Mouse (Mus musculus): ENCODE data around the gene Fam206a. TPM values are rescaled to one million over a fixed set of nuclear protein-coding genes. Genes with fewer than 3 reads are reported as not detected.

The Fam206a gene
- polyA plus RNA-seq (2015; fragmentation: Nextera tagmentation; extraction: Ambion mirVana): 16.8 and 19.0 TPM in 2 replicates

DNA sequence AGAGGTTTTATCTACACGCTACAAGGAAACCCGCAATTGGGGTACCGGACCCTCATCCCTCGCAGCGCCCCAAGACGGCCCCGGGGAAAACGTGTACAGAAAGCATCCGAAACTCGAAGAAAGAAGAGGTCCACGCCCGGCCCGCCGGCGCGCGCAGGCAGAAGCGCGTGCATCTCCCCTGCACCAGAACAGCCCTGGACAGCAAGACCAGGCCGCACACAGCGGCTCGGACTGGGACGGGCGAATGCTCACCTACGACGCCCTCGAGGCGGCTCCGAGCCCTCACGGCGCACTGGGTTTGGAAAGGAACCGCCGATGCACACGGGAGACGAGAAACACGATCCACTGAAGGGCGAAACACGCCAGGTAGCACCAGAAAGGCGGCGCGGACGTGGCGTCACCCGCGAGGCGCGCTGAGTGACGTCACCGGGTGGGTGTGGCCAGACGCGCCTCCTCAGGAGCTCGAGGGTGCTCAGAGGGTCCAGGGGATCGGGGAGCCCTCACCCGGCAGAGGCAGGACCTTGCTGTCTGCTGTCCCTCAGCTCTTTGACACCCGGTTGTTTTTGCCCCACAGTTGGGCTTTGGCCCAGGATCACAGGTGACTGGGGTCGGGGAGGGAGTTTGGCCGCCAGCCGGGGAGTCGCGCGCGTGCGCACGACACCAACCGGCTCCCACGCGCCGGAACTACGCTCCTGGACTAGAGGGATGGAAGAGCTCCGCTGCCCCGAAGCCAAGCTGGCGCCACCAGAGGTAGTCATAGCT lies at the start of gene Fam206a, which contains the start of gene Elp1:
Fam206a (plus strand) TSS at position 439 of the 762 bp plus-strand sequence.
Elp1 (minus strand) TSS at position 425 of the 762 bp plus-strand sequence.
- ATAC-seq: peak; percentile 97
- Histone ChIP-seq H3K27me3 (no peaks in the 10 kb centered on the region), H3K9ac (replicated peaks) (peak within 1 kb of the TSS; percentile 91), H3K4me3 (replicated peaks) (peak within 1 kb of the TSS; percentile 91), H3K27ac (peak within 1 kb of the TSS; percentile 82), H3K4me2 (replicated peaks) (peak within 1 kb of the TSS; percentile 68), H3K9me3 (no peaks in the 10 kb centered on the region), H3K36me3 (peaks cover 42% of the 10 kb centered on the region), H3K4me1 (replicated peaks) (peaks cover 27% of the 10 kb centered on the region)
- under 1% methylated on average over 72 of the region's 72 CpGs for WGBS

DNA sequence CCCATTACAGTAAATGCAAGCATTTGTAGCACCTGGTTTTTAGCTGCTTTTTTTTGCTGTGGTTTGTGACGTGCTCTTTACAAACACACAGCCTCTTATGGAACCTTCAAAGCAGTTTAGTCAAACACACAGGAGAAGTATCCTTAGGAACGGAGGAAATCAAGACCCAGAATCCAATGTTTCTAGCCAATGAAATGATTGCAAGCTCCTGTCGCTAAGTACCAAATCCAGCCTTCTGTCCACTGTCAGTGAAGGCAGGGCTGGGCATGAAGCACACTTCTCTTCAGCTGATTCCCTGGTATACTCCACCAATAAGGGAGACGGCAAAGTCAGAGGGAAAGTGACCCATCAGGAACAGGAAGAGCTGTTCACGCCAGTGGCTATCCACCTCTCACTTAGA lies 46.1 kb upstream of the Fam206a start:
- no peaks in the 10 kb centered on the region for H3K27me3 ChIP-seq
- peaks cover 91% of the 10 kb centered on the region for H3K36me3 ChIP-seq
- H3K4me3 ChIP-seq (replicated peaks): no peak overlapping the region
- no peaks in the 10 kb centered on the region for H3K9me3 ChIP-seq
- H3K4me2 ChIP-seq (replicated peaks): no peak overlapping the region
- H3K27ac ChIP-seq: no peak overlapping the region
- ATAC-seq: no peak
- no peak overlapping the region for H3K9ac ChIP-seq (replicated peaks)
- H3K4me1 ChIP-seq (replicated peaks): no peaks in the 10 kb centered on the region
- WGBS: 94% methylated on average over 5 of the region's 5 CpGs

- H3K4me3 ChIP-seq (replicated peaks): no peak overlapping the region
- H3K9me3 ChIP-seq: no peaks in the 10 kb centered on the region
- H3K36me3 ChIP-seq: peaks cover 90% of the 10 kb centered on the region
- 94% methylated on average over 10 of the region's 10 CpGs for WGBS
- no peaks in the 10 kb centered on the region for H3K4me1 ChIP-seq (replicated peaks)
- no peaks in the 10 kb centered on the region for H3K27me3 ChIP-seq
- no peak overlapping the region for H3K4me2 ChIP-seq (replicated peaks)
- no peak for ATAC-seq
- H3K27ac ChIP-seq: no peak overlapping the region
- no peak overlapping the region for H3K9ac ChIP-seq (replicated peaks)
These were observed 45.1 kb upstream of the Fam206a start for GRCm38 (mm10) chr4:56756966-56757600.

GRCm38 (mm10) chr4:56757693-56758092 lies 44.5 kb upstream of the Fam206a start:
- Histone ChIP-seq H3K27ac (no peak overlapping the region), H3K9me3 (no peaks in the 10 kb centered on the region), H3K4me2 (replicated peaks) (no peak overlapping the region), H3K36me3 (peaks cover 95% of the 10 kb centered on the region), H3K4me3 (replicated peaks) (no peak overlapping the region), H3K4me1 (replicated peaks) (no peaks in the 10 kb centered on the region), H3K9ac (replicated peaks) (no peak overlapping the region), H3K27me3 (no peaks in the 10 kb centered on the region)
- 93% methylated on average over 1 of the region's 1 CpGs for WGBS
- ATAC-seq: no peak

DNA sequence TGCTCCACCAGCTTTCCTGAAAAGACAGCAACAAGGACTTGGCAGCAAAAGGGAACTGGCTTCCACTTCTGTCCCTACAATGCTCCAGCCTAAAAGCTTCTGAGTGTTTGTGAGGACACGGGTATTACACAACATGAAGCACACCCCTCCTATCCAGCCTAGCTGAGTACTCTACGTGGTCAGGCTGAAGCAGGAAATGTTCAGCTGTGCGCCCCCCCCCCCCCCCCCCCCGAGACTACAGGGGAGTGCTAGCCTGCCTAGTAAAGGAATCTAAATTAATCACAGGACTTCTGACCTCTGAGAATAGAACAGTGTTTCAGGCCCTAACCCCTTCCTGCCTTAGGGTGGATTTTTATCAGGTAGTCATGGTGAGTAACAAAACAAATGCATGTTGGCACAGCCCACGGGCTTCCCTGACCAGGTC lies 34.3 kb upstream of the Fam206a start:
- H3K36me3 ChIP-seq: peaks cover 89% of the 10 kb centered on the region
- no peak overlapping the region for H3K9ac ChIP-seq (replicated peaks)
- ATAC-seq: no peak
- H3K4me2 ChIP-seq (replicated peaks): no peak overlapping the region
- H3K4me3 ChIP-seq (replicated peaks): no peak overlapping the region
- no peaks in the 10 kb centered on the region for H3K27me3 ChIP-seq
- no peaks in the 10 kb centered on the region for H3K9me3 ChIP-seq
- no peak overlapping the region for H3K27ac ChIP-seq
- H3K4me1 ChIP-seq (replicated peaks): no peaks in the 10 kb centered on the region
- 84% methylated on average over 5 of the region's 5 CpGs for WGBS

DNA sequence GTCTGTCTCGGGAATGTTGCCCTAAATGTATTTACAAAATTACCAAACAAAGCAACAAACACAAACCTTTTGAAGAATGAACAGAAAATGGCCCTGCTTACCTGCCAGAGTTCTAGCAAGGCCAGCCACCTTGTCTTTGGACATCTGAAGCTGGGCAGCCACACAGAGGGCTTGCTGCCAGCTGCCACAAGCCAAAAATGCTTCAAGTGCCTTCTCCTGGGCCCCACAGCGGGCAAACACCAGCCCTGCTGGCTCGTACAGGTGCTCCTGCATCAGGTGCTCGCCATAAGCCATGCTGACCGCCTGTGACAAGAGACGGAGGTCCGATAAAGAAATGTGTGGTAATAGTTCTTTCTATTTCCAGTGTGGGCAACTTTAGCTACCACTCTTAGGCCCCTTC lies 33.2 kb upstream of the Fam206a start:
- Histone ChIP-seq H3K27me3 (no peaks in the 10 kb centered on the region), H3K4me1 (replicated peaks) (no peaks in the 10 kb centered on the region), H3K4me3 (replicated peaks) (no peak overlapping the region), H3K27ac (no peak overlapping the region), H3K4me2 (replicated peaks) (no peak overlapping the region), H3K9me3 (no peaks in the 10 kb centered on the region), H3K36me3 (peaks cover 93% of the 10 kb centered on the region), H3K9ac (replicated peaks) (no peak overlapping the region)
- 98% methylated on average over 7 of the region's 7 CpGs for WGBS
- ATAC-seq: no peak

- ATAC-seq: no peak
- H3K27me3 ChIP-seq: no peaks in the 10 kb centered on the region
- H3K4me3 ChIP-seq (replicated peaks): no peak overlapping the region
- 84% methylated on average over 1 of the region's 1 CpGs for WGBS
- H3K36me3 ChIP-seq: peaks cover 90% of the 10 kb centered on the region
- H3K4me2 ChIP-seq (replicated peaks): no peak overlapping the region
- H3K9me3 ChIP-seq: no peaks in the 10 kb centered on the region
- no peak overlapping the region for H3K9ac ChIP-seq (replicated peaks)
- H3K27ac ChIP-seq: no peak overlapping the region
- H3K4me1 ChIP-seq (replicated peaks): no peaks in the 10 kb centered on the region
These were observed 31.1 kb upstream of the Fam206a start for GRCm38 (mm10) chr4:56771065-56771464.

GRCm38 (mm10) chr4:56791373-56791772 lies 10.8 kb upstream of the Fam206a start:
- Histone ChIP-seq H3K4me2 (replicated peaks) (no peak overlapping the region), H3K27ac (no peak overlapping the region), H3K4me3 (replicated peaks) (no peak overlapping the region), H3K36me3 (peaks cover 90% of the 10 kb centered on the region), H3K9ac (replicated peaks) (no peak overlapping the region), H3K9me3 (no peaks in the 10 kb centered on the region), H3K27me3 (no peaks in the 10 kb centered on the region), H3K4me1 (replicated peaks) (no peaks in the 10 kb centered on the region)
- 54% methylated on average over 1 of the region's 1 CpGs for WGBS
- ATAC-seq: no peak

DNA sequence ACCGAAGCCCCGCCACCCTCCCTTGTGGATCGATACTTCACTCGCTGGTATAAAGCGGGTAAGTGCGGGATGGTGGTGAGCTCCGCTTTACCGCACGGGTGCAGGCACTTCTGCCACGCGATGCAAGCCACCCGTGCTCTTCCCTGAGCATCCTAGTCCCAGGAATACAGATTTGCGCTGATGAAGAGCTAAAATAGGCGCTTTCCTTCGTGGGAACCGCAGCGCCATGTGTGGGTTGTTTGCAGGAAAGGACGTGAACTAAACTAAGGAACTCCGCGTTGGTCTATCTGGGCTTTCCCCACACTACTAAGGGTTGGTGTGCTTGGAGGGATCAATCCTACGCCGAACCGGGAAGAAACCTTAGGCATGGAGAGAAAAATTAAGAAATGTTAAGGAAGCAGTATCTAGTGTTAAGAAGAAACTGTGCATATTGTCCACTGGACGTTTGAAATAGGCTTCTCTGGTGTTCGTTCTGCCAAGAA lies 565 bp downstream of the Fam206a start:
- H3K4me3 ChIP-seq (replicated peaks): peak overlapping the region; percentile 91
- H3K36me3 ChIP-seq: peaks cover 41% of the 10 kb centered on the region
- H3K9me3 ChIP-seq: no peaks in the 10 kb centered on the region
- ATAC-seq: no peak
- WGBS: 2% methylated on average over 25 of the region's 25 CpGs
- peak overlapping the region; percentile 68 for H3K4me2 ChIP-seq (replicated peaks)
- peak overlapping the region; percentile 91 for H3K9ac ChIP-seq (replicated peaks)
- H3K27ac ChIP-seq: peak overlapping the region; percentile 82
- no peaks in the 10 kb centered on the region for H3K27me3 ChIP-seq
- H3K4me1 ChIP-seq (replicated peaks): peaks cover 27% of the 10 kb centered on the region

DNA sequence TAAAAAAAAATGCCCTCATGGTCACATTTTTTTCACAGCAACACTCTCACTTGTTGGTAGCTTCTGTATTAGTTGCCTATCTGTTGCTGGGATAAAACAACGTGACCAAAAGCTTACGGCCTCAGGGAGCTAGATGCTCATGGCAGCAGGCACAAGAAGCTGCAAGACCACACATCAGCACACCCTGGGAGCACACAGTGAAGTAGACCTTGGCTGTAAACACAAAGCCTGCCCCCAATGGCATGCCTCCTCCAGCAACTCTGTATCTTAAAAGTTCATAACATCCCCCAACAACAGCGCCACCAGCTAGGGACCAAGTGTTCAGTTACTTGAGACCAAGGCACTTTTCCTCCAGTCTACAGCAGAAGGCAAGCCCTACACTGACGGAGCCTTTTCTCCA lies 6.9 kb downstream of the Fam206a start:
- Histone ChIP-seq H3K9ac (replicated peaks) (no peak overlapping the region), H3K27ac (no peak overlapping the region), H3K36me3 (peaks cover 47% of the 10 kb centered on the region), H3K4me1 (replicated peaks) (peaks cover under 1% of the 10 kb centered on the region; the same call in 1 of the 2 replicates), H3K9me3 (no peaks in the 10 kb centered on the region), H3K27me3 (no peaks in the 10 kb centered on the region), H3K4me3 (replicated peaks) (no peak overlapping the region), H3K4me2 (replicated peaks) (no peak overlapping the region)
- WGBS: 73% methylated on average over 4 of the region's 4 CpGs
- ATAC-seq: no peak

- no peak for ATAC-seq
- no peak overlapping the region for H3K4me3 ChIP-seq (replicated peaks)
- peaks cover 46% of the 10 kb centered on the region for H3K36me3 ChIP-seq
- no peaks in the 10 kb centered on the region for H3K27me3 ChIP-seq
- 50% methylated on average over 3 of the region's 3 CpGs for WGBS
- no peaks in the 10 kb centered on the region for H3K9me3 ChIP-seq
- no peak overlapping the region for H3K9ac ChIP-seq (replicated peaks)
- no peak overlapping the region for H3K4me2 ChIP-seq (replicated peaks)
- H3K27ac ChIP-seq: no peak overlapping the region
- H3K4me1 ChIP-seq (replicated peaks): no peaks in the 10 kb centered on the region
These were observed 9.5 kb downstream of the Fam206a start for GRCm38 (mm10) chr4:56811642-56812041.

DNA sequence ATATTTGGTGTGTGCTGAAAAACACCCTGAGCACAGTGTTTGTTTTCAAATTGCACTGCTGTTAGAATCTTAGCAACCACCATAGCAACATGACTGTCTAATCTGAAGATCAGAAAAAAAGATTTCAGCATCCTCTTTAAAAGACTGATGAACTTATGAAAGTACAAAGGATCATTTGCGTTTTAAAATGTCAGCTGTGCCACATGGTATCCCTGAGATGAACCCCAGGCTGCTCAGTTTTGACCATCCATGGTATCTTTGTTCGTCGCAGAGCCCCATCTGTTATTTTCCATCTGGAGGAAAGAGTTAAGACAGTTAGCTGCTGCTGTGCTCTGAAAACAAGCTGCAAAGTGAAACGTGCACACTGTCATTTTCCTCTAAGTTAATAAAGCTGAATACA lies 10.0 kb downstream of the Fam206a start:
- no peak overlapping the region for H3K4me2 ChIP-seq (replicated peaks)
- WGBS: 82% methylated on average over 4 of the region's 4 CpGs
- peaks cover 46% of the 10 kb centered on the region for H3K36me3 ChIP-seq
- H3K4me1 ChIP-seq (replicated peaks): no peaks in the 10 kb centered on the region
- H3K27ac ChIP-seq: no peak overlapping the region
- H3K9me3 ChIP-seq: no peaks in the 10 kb centered on the region
- ATAC-seq: no peak
- H3K27me3 ChIP-seq: no peaks in the 10 kb centered on the region
- H3K4me3 ChIP-seq (replicated peaks): no peak overlapping the region
- no peak overlapping the region for H3K9ac ChIP-seq (replicated peaks)
